Mouse (Mus musculus) small intestine, adult 2 months (tissue): Measurements from ENCODE around the gene Cdx4. TPM values are rescaled to one million over a fixed set of nuclear protein-coding genes. Genes with fewer than 3 reads are reported as not detected.

Source experiments
- H3K27ac ChIP-seq: fragments of 200-500 bp; 2 replicates; pipeline ENCODE4 v1.5.1; 2012; ENCODE audit warnings: low read depth, low read length, control low read depth, inconsistent platforms; ENCODE audit not compliant: insufficient read depth
- H3K27me3 ChIP-seq: fragments of 200-500 bp; 2 replicates; pipeline ENCODE4 v1.6.1; 2012; ENCODE audit warnings: mild to moderate bottlenecking, moderate library complexity, low read length, inconsistent platforms; ENCODE audit not compliant: control insufficient read depth, insufficient read depth
- H3K36me3 ChIP-seq: fragments of 200-500 bp; 2 replicates; pipeline ENCODE4 v1.6.1; 2012; ENCODE audit warnings: mild to moderate bottlenecking, low read length, control low read depth, inconsistent platforms; ENCODE audit not compliant: control insufficient read depth, insufficient read depth
- H3K4me1 ChIP-seq: fragments of 200-500 bp; 2 replicates; pipeline ENCODE4 v1.6.1; 2012; ENCODE audit warnings: low read length, inconsistent platforms, mixed read lengths; ENCODE audit not compliant: control insufficient read depth, insufficient read depth, insufficient read length
- H3K4me3 ChIP-seq: fragments of 200-500 bp; 2 replicates; pipeline ENCODE4 v1.5.1; 2012; ENCODE audit warnings: low read depth, mild to moderate bottlenecking, control low read depth, inconsistent platforms, low read length, moderate library complexity
- CTCF ChIP-seq: fragments of 200-500 bp; IDR thresholded peaks from 2 replicates; pipeline ENCODE4 v1.5.1; 2012; ENCODE audit warnings: low read depth, mild to moderate bottlenecking, control low read depth, inconsistent platforms, low read length, moderate library complexity, mixed read lengths; ENCODE audit not compliant: insufficient replicate concordance, insufficient read length; ENCODE audit errors: extremely low read depth
- POLR2A ChIP-seq: fragments of 200-500 bp; IDR thresholded peaks from 2 replicates; pipeline ENCODE4 v1.6.1; 2012; ENCODE audit warnings: low read depth, mild to moderate bottlenecking, control low read depth, inconsistent platforms, low read length, moderate library complexity
- WGBS: fragments of 180-500 bp; shearing (Covaris S2); methylation state at CpG from one replicate; pipeline ENCODE4 v1.1.7; 2018; 5-methylcytosine and 5-hydroxymethylcytosine counted together
- polyA plus RNA-seq: library from polyadenylated mRNA; depleted of rRNA; stranded (reverse); fragments of >200 nt; gene quantifications from 2 replicates; pipeline ENCODE4 v1.2.3, GENCODE M21; 2012

Cdx4 gene
- polyA plus RNA-seq, 1 experiment, result not detected

DNA sequence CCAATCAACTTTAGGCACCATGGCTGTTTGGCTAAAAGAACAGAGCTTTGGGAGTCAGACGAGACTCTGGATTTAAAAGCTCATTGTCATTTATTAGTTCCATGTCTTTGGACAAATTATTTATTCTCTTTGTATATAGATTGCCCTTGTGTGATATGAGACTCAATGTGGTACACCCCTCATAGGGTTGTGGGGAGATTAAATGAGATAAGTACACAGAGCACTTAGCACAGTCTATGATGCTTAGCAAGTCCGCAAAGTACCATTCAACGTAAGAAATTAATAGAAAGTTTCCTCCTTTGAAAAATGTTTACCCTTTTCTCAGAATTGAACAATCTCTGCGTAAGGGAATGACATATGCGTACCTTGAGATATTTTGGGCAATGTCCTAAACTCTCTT is 34.6 kb downstream of the Cdx4 start:
- Histone ChIP-seq H3K36me3 (no peaks in the 10 kb centered on the region), H3K4me1 (no peaks in the 10 kb centered on the region), H3K4me3 (no peak overlapping the region), H3K27me3 (no peaks in the 10 kb centered on the region), H3K27ac (no peak overlapping the region)
- WGBS, result 58% methylated on average over 5 of the region's 5 CpGs
- TF ChIP-seq CTCF, result no peak
- TF ChIP-seq POLR2A, result no peak

DNA sequence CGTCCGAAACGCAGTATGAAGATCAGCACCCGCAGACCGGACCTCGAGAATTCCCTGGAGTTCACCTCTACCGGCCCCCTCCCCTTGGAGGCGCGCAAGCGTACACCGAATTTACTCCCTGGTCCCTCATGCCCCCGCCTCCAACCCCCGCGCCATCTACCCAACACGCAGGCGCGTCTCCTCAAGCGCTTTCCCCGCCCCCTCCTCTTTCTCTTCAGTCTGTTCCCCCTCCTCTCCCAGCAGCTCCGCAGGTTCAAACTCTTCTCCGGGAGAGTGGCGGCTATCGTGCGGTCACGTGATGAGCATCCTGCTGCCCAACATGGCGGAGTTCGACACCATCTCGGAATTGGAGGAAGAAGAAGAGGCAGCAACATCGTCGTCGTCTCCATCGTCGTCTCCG is 35.1 kb downstream of the Cdx4 start, which contains the start of gene Chic1:
Chic1 (plus strand) TSS at position 190 of the 400 bp plus-strand sequence.
- no peaks in the 10 kb centered on the region for H3K36me3 ChIP-seq
- no peaks in the 10 kb centered on the region for H3K27me3 ChIP-seq
- H3K4me3 ChIP-seq, result peak within 1 kb of the TSS; percentile 99
- no peaks in the 10 kb centered on the region for H3K4me1 ChIP-seq
- TF ChIP-seq POLR2A (no peak), CTCF (no peak)
- WGBS, result 15% methylated on average over 32 of the region's 34 CpGs
- peak within 1 kb of the TSS; percentile 9; the same call in 1 of the 2 replicates for H3K27ac ChIP-seq

DNA sequence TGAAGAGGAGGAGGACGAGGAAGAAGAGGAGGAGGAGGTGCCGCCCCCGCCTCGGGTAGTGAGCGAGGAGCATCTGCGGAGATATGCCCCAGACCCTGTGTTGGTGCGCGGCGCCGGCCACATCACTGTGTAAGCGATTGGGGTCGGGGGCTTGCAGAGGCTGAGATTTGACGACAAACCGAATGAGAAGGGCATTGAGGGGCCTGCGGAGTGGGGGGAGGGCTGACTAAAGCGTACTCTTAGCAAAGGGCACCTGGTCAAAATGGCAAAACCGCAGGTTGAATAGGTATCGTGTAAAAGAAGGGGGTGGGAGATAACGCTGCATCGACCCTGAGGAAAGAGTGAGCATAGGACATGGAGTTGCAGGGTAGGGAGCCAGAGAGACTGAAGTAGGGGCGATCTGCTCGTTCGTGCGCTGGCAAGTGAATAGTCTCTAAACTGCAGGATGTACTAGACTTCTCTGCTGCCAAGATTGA is 35.6 kb downstream of the Cdx4 start:
- no peaks in the 10 kb centered on the region for H3K4me1 ChIP-seq
- no peaks in the 10 kb centered on the region for H3K36me3 ChIP-seq
- WGBS, result 7% methylated on average over 24 of the region's 24 CpGs
- peak overlapping the region; percentile 9; the same call in 1 of the 2 replicates for H3K27ac ChIP-seq
- TF ChIP-seq CTCF, result no peak
- TF ChIP-seq POLR2A, result no peak
- H3K4me3 ChIP-seq, result peak overlapping the region; percentile 99
- no peaks in the 10 kb centered on the region for H3K27me3 ChIP-seq

DNA sequence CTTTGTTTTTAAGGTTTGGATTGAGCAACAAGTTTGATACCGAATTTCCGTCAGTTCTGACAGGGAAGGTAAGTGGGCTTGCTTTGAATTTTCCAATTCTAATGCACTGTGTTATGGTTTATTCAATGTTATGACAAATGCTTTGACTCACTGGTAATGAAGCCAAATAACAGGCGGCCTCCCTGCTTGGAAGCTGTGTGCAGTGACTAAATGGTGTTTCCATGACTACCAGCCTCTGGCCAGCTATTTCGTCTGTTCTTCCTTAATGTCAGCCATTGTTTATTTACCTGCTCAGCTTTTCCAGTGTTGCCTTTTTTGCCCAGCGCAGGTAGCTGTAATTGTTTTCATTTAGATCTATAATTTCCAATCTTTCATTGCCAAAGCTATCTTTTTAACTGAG is 45.0 kb downstream of the Cdx4 start:
- no peaks in the 10 kb centered on the region for H3K4me1 ChIP-seq
- H3K4me3 ChIP-seq, result no peak overlapping the region
- TF ChIP-seq POLR2A, result no peak
- no peak for TF ChIP-seq CTCF
- WGBS, result 67% methylated on average over 5 of the region's 5 CpGs
- H3K27ac ChIP-seq, result no peak overlapping the region
- no peaks in the 10 kb centered on the region for H3K36me3 ChIP-seq
- H3K27me3 ChIP-seq, result no peaks in the 10 kb centered on the region

DNA sequence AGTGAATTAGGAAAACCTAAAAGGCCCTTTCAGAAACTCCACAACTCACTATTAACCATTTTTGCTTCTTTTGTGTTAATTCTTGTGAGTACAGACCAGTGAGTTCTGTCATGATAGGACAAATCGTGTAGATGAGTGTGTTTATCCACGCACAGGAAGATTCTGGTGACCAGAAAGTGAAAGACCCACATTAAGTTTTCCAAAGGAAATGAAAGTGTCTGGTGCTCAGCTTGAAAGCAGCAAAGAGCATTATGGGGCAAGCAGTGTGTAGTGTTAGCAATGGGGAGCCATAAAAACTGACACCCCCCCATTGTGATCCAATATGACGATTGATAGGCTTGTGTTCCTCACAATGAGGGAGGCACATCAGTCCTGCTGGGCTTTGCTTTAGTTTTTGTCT is 47.5 kb downstream of the Cdx4 start:
- no peak overlapping the region for H3K4me3 ChIP-seq
- no peaks in the 10 kb centered on the region for H3K27me3 ChIP-seq
- H3K4me1 ChIP-seq, result no peaks in the 10 kb centered on the region
- TF ChIP-seq POLR2A (no peak), CTCF (no peak)
- H3K36me3 ChIP-seq, result no peaks in the 10 kb centered on the region
- 79% methylated on average over 3 of the region's 3 CpGs for whole genome bisulfite sequencing
- H3K27ac ChIP-seq, result no peak overlapping the region

DNA sequence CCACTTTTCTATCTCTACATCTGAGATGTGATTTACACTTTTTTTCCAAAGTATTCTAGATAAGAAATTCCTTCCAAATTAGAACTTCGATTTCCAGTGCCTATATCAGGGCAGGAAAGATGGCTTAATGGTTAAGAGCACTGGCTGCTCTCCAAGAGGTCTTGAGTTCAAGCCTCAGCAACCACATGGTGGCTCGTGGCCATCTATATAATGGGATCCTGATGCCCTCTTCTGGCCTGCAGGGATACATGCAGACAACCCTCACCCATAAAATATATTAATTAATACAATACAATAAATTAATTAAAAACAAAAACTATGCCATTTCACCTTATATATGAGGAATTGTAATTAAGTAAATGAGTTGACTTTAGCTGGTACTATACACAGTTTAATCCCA is 50.0 kb downstream of the Cdx4 start:
- Histone ChIP-seq H3K4me1 (no peaks in the 10 kb centered on the region), H3K36me3 (no peaks in the 10 kb centered on the region), H3K27me3 (no peaks in the 10 kb centered on the region), H3K4me3 (no peak overlapping the region), H3K27ac (no peak overlapping the region)
- TF ChIP-seq POLR2A (no peak), CTCF (peak; percentile 39; the same call in 1 of the 2 replicates)
- 20% methylated on average over 2 of the region's 2 CpGs for WGBS

DNA sequence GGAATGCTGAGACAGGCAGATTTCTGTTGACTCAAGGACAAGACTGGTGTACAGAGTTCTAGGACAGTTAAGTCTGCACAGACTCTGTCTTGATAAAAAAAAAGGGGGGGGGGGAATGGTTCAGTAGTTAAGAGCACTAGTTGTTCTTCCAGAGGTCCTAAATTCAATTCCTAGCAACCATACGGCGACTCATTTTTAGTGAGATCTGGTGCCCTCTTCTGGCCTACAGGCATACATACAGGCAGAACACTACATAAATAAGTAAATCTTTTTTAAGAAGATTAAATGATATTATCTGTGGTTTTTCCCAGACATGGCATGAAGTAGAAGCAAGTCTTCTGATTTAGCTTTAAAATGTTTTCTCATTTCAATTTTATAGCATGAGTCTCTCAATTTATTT is 50.4 kb downstream of the Cdx4 start:
- WGBS, result 18% methylated on average over 2 of the region's 2 CpGs
- Histone ChIP-seq H3K36me3 (no peaks in the 10 kb centered on the region), H3K4me1 (no peaks in the 10 kb centered on the region), H3K4me3 (no peak overlapping the region), H3K27me3 (no peaks in the 10 kb centered on the region), H3K27ac (no peak overlapping the region)
- TF ChIP-seq POLR2A, result no peak
- TF ChIP-seq CTCF, result no peak
